Mouse (Mus musculus) myocyte (in vitro differentiated cells): ENCODE data around the gene Trnau1ap.

ENCODE experiments used
- CEBPB ChIP-seq: IDR thresholded peaks from 2 replicates; pipeline ENCODE4 v1.6.1; 2011; ENCODE audit warnings: mild to moderate bottlenecking, moderate library complexity; ENCODE audit not compliant: poor library complexity, insufficient read depth, severe bottlenecking
- E2F4 ChIP-seq: IDR thresholded peaks from one replicate; pipeline ENCODE4 v1.6.1; 2011; ENCODE audit warnings: mild to moderate bottlenecking, control low read depth, moderate library complexity; ENCODE audit not compliant: insufficient read depth
- MAX ChIP-seq: IDR thresholded peaks from one replicate; pipeline ENCODE4 v1.6.1; 2011; ENCODE audit warnings: low read depth, mild to moderate bottlenecking, control low read depth
- MYOD1 ChIP-seq, 3 experiments: IDR thresholded peaks; one replicate each; pipeline ENCODE4 v1.6.1; 2011; ENCODE audit warnings: control low read depth in 2 of 3, low read depth in 2 of 3, mild to moderate bottlenecking in 2 of 3, moderate library complexity in 1 of 3; ENCODE audit not compliant: insufficient read length in 2 of 3, control insufficient read depth in 1 of 3
- MYOG ChIP-seq, 3 experiments: IDR thresholded peaks; one replicate each; pipeline ENCODE4 v1.6.1; 2011; ENCODE audit warnings: control low read depth in 2 of 3, low read depth in 2 of 3, mild to moderate bottlenecking in 2 of 3; ENCODE audit not compliant: insufficient read length in 2 of 3, control insufficient read depth in 1 of 3, insufficient read depth in 1 of 3
- POLR2A ChIP-seq: IDR thresholded peaks from one replicate; pipeline ENCODE4 v1.6.1; 2011; ENCODE audit warnings: low read depth, mild to moderate bottlenecking, control low read depth, moderate library complexity; ENCODE audit not compliant: insufficient read length
- POLR2AphosphoS2 ChIP-seq: IDR thresholded peaks from one replicate; pipeline ENCODE4 v1.6.1; 2011; ENCODE audit warnings: low read depth, control low read depth; ENCODE audit not compliant: insufficient read length
- REST ChIP-seq: IDR thresholded peaks from one replicate; pipeline ENCODE4 v1.6.1; 2011; ENCODE audit warnings: mild to moderate bottlenecking, control low read depth, moderate library complexity; ENCODE audit not compliant: insufficient read depth, insufficient read length
- SRF ChIP-seq: IDR thresholded peaks from one replicate; pipeline ENCODE4 v1.6.1; 2011; ENCODE audit warnings: low read depth; ENCODE audit not compliant: control insufficient read depth, insufficient read length
- TCF12 ChIP-seq: IDR thresholded peaks from one replicate; pipeline ENCODE4 v1.6.1; 2011; ENCODE audit warnings: mild to moderate bottlenecking, control low read depth; ENCODE audit not compliant: poor library complexity, insufficient read depth, severe bottlenecking
- TCF3 ChIP-seq: IDR thresholded peaks from one replicate; pipeline ENCODE4 v1.6.1; 2011; ENCODE audit warnings: low read depth, control low read depth; ENCODE audit not compliant: insufficient read length
- USF1 ChIP-seq: IDR thresholded peaks from one replicate; pipeline ENCODE4 v1.6.1; 2011; ENCODE audit warnings: low read depth, mild to moderate bottlenecking, control low read depth, moderate library complexity

- TF ChIP-seq POLR2A: peak; percentile 89
- peak in 1 of 3 experiments; percentile 3 for TF ChIP-seq MYOG (IDR thresholded peaks at IDR 0.05; ENCODE audit: control insufficient read depth in 1 of 3, insufficient read depth in 1 of 3, insufficient read length in 2 of 3, low read depth in 2 of 3)
- no peak for TF ChIP-seq SRF
- TF ChIP-seq MAX: no peak
- peak; percentile 95 for TF ChIP-seq E2F4
- TF ChIP-seq TCF3: no peak
- peak; percentile 93 for TF ChIP-seq POLR2AphosphoS2
- TF ChIP-seq REST: no peak
- peak in 1 of 3 experiments; percentile 38 for TF ChIP-seq MYOD1 (IDR thresholded peaks at IDR 0.05; ENCODE audit: control insufficient read depth in 1 of 3, insufficient read length in 2 of 3, low read depth in 2 of 3)
- TF ChIP-seq CEBPB: no peak
- TF ChIP-seq USF1: no peak
- TF ChIP-seq TCF12: no peak
Measured at GRCm38 (mm10) chr4:132345135-132345842, 16.0 kb upstream of the Trnau1ap start.
